Mouse (Mus musculus) cerebellum, adult 2 months (tissue): ENCODE data around the gene Tspan4.

ENCODE experiments used
- CTCF ChIP-seq: fragments of 200-500 bp; IDR thresholded peaks from 2 replicates; pipeline ENCODE4 v1.5.1; 2011; ENCODE audit warnings: low read depth, mild to moderate bottlenecking, control low read depth, low read length, moderate library complexity, borderline replicate concordance; ENCODE audit not compliant: insufficient read depth
- POLR2A ChIP-seq: fragments of 200-500 bp; IDR thresholded peaks from 2 replicates; pipeline ENCODE4 v1.6.1; 2011; ENCODE audit warnings: low read length, control low read depth, borderline replicate concordance; ENCODE audit not compliant: insufficient read depth

- no peak for TF ChIP-seq POLR2A
- peak; percentile 6; the same call in 1 of the 2 replicates for TF ChIP-seq CTCF
Measured at GRCm38 (mm10) chr7:141523007-141523406, 48.0 kb downstream of the Tspan4 start.
